Mouse (Mus musculus): ENCODE measurements around the gene Gbe1. TPM values are rescaled to one million over a fixed set of nuclear protein-coding genes. Genes with fewer than 3 reads are reported as not detected.

The Gbe1 gene
- 16.4 and 26.6 TPM in 2 replicates for polyA plus RNA-seq (2014; fragmentation: Nextera tagmentation; extraction: Ambion mirVana)

- no peaks in the 10 kb centered on the region for H3K9me3 ChIP-seq (ENCODE audit: control insufficient read depth, low read length)
- H3K27ac ChIP-seq (ENCODE audit: low read depth, low read length), result peak within 1 kb of the TSS; percentile 91
- peak within 1 kb of the TSS; percentile 65 for H3K4me3 ChIP-seq (ENCODE audit: low read length)
- peak within 1 kb of the TSS; percentile 52 for H3K4me2 ChIP-seq (replicated peaks; ENCODE audit: low read depth, low read length)
- H3K27me3 ChIP-seq (ENCODE audit: control insufficient read depth, insufficient read depth, low read length), result no peaks in the 10 kb centered on the region
- 1% methylated on average over 73 of the region's 82 CpGs for WGBS
- ATAC-seq (ENCODE audit: low FRiP score, low TSS enrichment), result peak; percentile 97
- H3K36me3 ChIP-seq (ENCODE audit: control insufficient read depth, insufficient read depth, low read length), result no peaks in the 10 kb centered on the region
- H3K9ac ChIP-seq (ENCODE audit: low read depth, low read length), result peak within 1 kb of the TSS; percentile 90
- no peaks in the 10 kb centered on the region for H3K4me1 ChIP-seq (ENCODE audit: control insufficient read depth, insufficient read depth, low read length)
Observed at GRCm38 (mm10) chr16:70313886-70314577, at the start of gene Gbe1. Gene Gbe1 (plus strand): TSS chr16:70313949.

- H3K4me2 ChIP-seq (replicated peaks; ENCODE audit: low read depth, low read length), result no peak overlapping the region
- H3K9me3 ChIP-seq (ENCODE audit: control insufficient read depth, low read length), result no peaks in the 10 kb centered on the region
- H3K27ac ChIP-seq (ENCODE audit: low read depth, low read length), result no peak overlapping the region
- no peaks in the 10 kb centered on the region for H3K4me1 ChIP-seq (ENCODE audit: control insufficient read depth, insufficient read depth, low read length)
- H3K4me3 ChIP-seq (ENCODE audit: low read length), result no peak overlapping the region
- 90% methylated on average over 4 of the region's 4 CpGs for WGBS
- no peak for ATAC-seq (ENCODE audit: low FRiP score, low TSS enrichment)
- H3K36me3 ChIP-seq (ENCODE audit: control insufficient read depth, insufficient read depth, low read length), result no peaks in the 10 kb centered on the region
- H3K27me3 ChIP-seq (ENCODE audit: control insufficient read depth, insufficient read depth, low read length), result no peaks in the 10 kb centered on the region
- H3K9ac ChIP-seq (ENCODE audit: low read depth, low read length), result no peak overlapping the region
Observed at GRCm38 (mm10) chr16:70310691-70311090, 3.1 kb upstream of the Gbe1 start.

GRCm38 (mm10) chr16:70313496-70313885 is 258 bp upstream of the Gbe1 start:
- Histone ChIP-seq H3K36me3 (ENCODE audit: control insufficient read depth, insufficient read depth, low read length) (no peaks in the 10 kb centered on the region), H3K4me2 (replicated peaks; ENCODE audit: low read depth, low read length) (peak overlapping the region; percentile 52), H3K27ac (ENCODE audit: low read depth, low read length) (peak overlapping the region; percentile 91; the same call in 1 of the 2 replicates), H3K4me3 (ENCODE audit: low read length) (peak overlapping the region; percentile 65), H3K4me1 (ENCODE audit: control insufficient read depth, insufficient read depth, low read length) (no peaks in the 10 kb centered on the region), H3K27me3 (ENCODE audit: control insufficient read depth, insufficient read depth, low read length) (no peaks in the 10 kb centered on the region), H3K9me3 (ENCODE audit: control insufficient read depth, low read length) (no peaks in the 10 kb centered on the region), H3K9ac (ENCODE audit: low read depth, low read length) (peak overlapping the region; percentile 90)
- under 1% methylated on average over 7 of the region's 7 CpGs for WGBS
- no peak for ATAC-seq (ENCODE audit: low FRiP score, low TSS enrichment)

- ATAC-seq (ENCODE audit: low FRiP score, low TSS enrichment), result no peak
- H3K27ac ChIP-seq (ENCODE audit: low read depth, low read length), result peak overlapping the region; percentile 91
- H3K4me2 ChIP-seq (replicated peaks; ENCODE audit: low read depth, low read length), result peak overlapping the region; percentile 37
- peak overlapping the region; percentile 65 for H3K4me3 ChIP-seq (ENCODE audit: low read length)
- H3K27me3 ChIP-seq (ENCODE audit: control insufficient read depth, insufficient read depth, low read length), result no peaks in the 10 kb centered on the region
- no peaks in the 10 kb centered on the region for H3K4me1 ChIP-seq (ENCODE audit: control insufficient read depth, insufficient read depth, low read length)
- H3K9ac ChIP-seq (ENCODE audit: low read depth, low read length), result peak overlapping the region; percentile 90
- under 1% methylated on average over 9 of the region's 9 CpGs for WGBS
- H3K36me3 ChIP-seq (ENCODE audit: control insufficient read depth, insufficient read depth, low read length), result no peaks in the 10 kb centered on the region
- H3K9me3 ChIP-seq (ENCODE audit: control insufficient read depth, low read length), result no peaks in the 10 kb centered on the region
Observed at GRCm38 (mm10) chr16:70314578-70314930, 805 bp downstream of the Gbe1 start.

- Histone ChIP-seq H3K9me3 (ENCODE audit: control insufficient read depth, low read length) (no peaks in the 10 kb centered on the region), H3K36me3 (ENCODE audit: control insufficient read depth, insufficient read depth, low read length) (no peaks in the 10 kb centered on the region), H3K4me3 (ENCODE audit: low read length) (no peak overlapping the region), H3K9ac (ENCODE audit: low read depth, low read length) (no peak overlapping the region), H3K4me2 (replicated peaks; ENCODE audit: low read depth, low read length) (no peak overlapping the region), H3K27ac (ENCODE audit: low read depth, low read length) (no peak overlapping the region), H3K4me1 (ENCODE audit: control insufficient read depth, insufficient read depth, low read length) (no peaks in the 10 kb centered on the region), H3K27me3 (ENCODE audit: control insufficient read depth, insufficient read depth, low read length) (no peaks in the 10 kb centered on the region)
- no peak for ATAC-seq (ENCODE audit: low FRiP score, low TSS enrichment)
- WGBS, result 54% methylated on average over 3 of the region's 3 CpGs
Observed at GRCm38 (mm10) chr16:70315261-70315660, 1.5 kb downstream of the Gbe1 start.

- 84% methylated on average over 3 of the region's 3 CpGs for WGBS
- Histone ChIP-seq H3K9ac (ENCODE audit: low read depth, low read length) (no peak overlapping the region), H3K27me3 (ENCODE audit: control insufficient read depth, insufficient read depth, low read length) (no peaks in the 10 kb centered on the region), H3K4me3 (ENCODE audit: low read length) (no peak overlapping the region), H3K4me1 (ENCODE audit: control insufficient read depth, insufficient read depth, low read length) (no peaks in the 10 kb centered on the region), H3K4me2 (replicated peaks; ENCODE audit: low read depth, low read length) (no peak overlapping the region), H3K36me3 (ENCODE audit: control insufficient read depth, insufficient read depth, low read length) (no peaks in the 10 kb centered on the region), H3K9me3 (ENCODE audit: control insufficient read depth, low read length) (no peaks in the 10 kb centered on the region), H3K27ac (ENCODE audit: low read depth, low read length) (no peak overlapping the region)
- ATAC-seq (ENCODE audit: low FRiP score, low TSS enrichment), result no peak
Observed at GRCm38 (mm10) chr16:70315862-70316390, 2.2 kb downstream of the Gbe1 start.

- ATAC-seq (ENCODE audit: low FRiP score, low TSS enrichment), result no peak
- Histone ChIP-seq H3K9me3 (ENCODE audit: control insufficient read depth, low read length) (no peaks in the 10 kb centered on the region), H3K4me3 (ENCODE audit: low read length) (no peak overlapping the region), H3K9ac (ENCODE audit: low read depth, low read length) (no peak overlapping the region), H3K27ac (ENCODE audit: low read depth, low read length) (no peak overlapping the region), H3K4me1 (ENCODE audit: control insufficient read depth, insufficient read depth, low read length) (no peaks in the 10 kb centered on the region), H3K36me3 (ENCODE audit: control insufficient read depth, insufficient read depth, low read length) (no peaks in the 10 kb centered on the region), H3K27me3 (ENCODE audit: control insufficient read depth, insufficient read depth, low read length) (no peaks in the 10 kb centered on the region), H3K4me2 (replicated peaks; ENCODE audit: low read depth, low read length) (no peak overlapping the region)
- WGBS, result 90% methylated on average over 6 of the region's 6 CpGs
Observed at GRCm38 (mm10) chr16:70319388-70319787, 5.6 kb downstream of the Gbe1 start.

GRCm38 (mm10) chr16:70320612-70321280 is 7.0 kb downstream of the Gbe1 start:
- Histone ChIP-seq H3K9me3 (ENCODE audit: control insufficient read depth, low read length) (no peaks in the 10 kb centered on the region), H3K4me3 (ENCODE audit: low read length) (no peak overlapping the region), H3K27me3 (ENCODE audit: control insufficient read depth, insufficient read depth, low read length) (no peaks in the 10 kb centered on the region), H3K27ac (ENCODE audit: low read depth, low read length) (no peak overlapping the region), H3K36me3 (ENCODE audit: control insufficient read depth, insufficient read depth, low read length) (no peaks in the 10 kb centered on the region), H3K4me2 (replicated peaks; ENCODE audit: low read depth, low read length) (no peak overlapping the region), H3K9ac (ENCODE audit: low read depth, low read length) (no peak overlapping the region), H3K4me1 (ENCODE audit: control insufficient read depth, insufficient read depth, low read length) (no peaks in the 10 kb centered on the region)
- peak; percentile 28; the same call in 1 of the 2 replicates for ATAC-seq (ENCODE audit: low FRiP score, low TSS enrichment)
- WGBS, result 45% methylated on average over 10 of the region's 10 CpGs

- 83% methylated on average over 9 of the region's 9 CpGs for WGBS
Observed at GRCm38 (mm10) chr16:70326339-70326948, 12.7 kb downstream of the Gbe1 start.

More at GRCm38 (mm10) chr16:70326339-70326948, 12.7 kb downstream of the Gbe1 start:
- H3K4me1 ChIP-seq (ENCODE audit: control insufficient read depth, insufficient read depth, low read length), result no peaks in the 10 kb centered on the region
- H3K36me3 ChIP-seq (ENCODE audit: control insufficient read depth, insufficient read depth, low read length), result no peaks in the 10 kb centered on the region
- no peak for ATAC-seq (ENCODE audit: low FRiP score, low TSS enrichment)
- no peak overlapping the region for H3K27ac ChIP-seq (ENCODE audit: low read depth, low read length)
- no peak overlapping the region for H3K9ac ChIP-seq (ENCODE audit: low read depth, low read length)
- H3K4me2 ChIP-seq (replicated peaks; ENCODE audit: low read depth, low read length), result no peak overlapping the region
- no peak overlapping the region for H3K4me3 ChIP-seq (ENCODE audit: low read length)
- no peaks in the 10 kb centered on the region for H3K9me3 ChIP-seq (ENCODE audit: control insufficient read depth, low read length)
- no peaks in the 10 kb centered on the region for H3K27me3 ChIP-seq (ENCODE audit: control insufficient read depth, insufficient read depth, low read length)

Data from kidney, embryonic 14.5 days (tissue).